Mouse (Mus musculus): Measurements from ENCODE around the gene Mx1.

Gene Mx1

DNA sequence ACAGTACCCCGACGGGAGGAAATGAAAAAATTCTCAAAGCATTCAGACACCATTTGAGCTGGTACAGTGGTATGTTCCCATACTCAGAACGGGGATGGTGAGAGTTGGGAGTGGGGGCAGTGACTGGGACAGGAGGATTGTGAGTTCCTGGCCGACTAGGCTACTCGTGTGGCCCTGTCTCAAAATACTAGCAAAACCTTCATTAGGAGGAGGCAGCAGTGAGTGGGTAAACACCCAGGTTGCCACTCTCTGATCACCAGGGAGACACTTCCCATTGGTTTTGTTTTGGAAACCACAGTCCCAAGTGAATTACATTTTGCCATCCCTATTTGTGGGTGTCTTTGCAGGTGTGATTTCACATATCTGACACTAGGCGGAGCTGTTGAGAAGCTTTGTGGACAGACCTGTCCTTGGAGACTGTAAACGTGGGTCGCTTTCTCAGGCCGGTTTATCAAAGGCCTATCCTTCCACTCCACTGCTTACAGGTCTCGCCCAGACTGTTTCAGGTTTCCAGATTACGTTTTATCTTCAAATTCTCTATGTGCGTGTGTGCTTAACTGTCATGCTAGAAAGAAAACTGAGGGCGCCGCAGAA is 18.9 kb downstream of the Mx1 start:
- DNase-seq (ENCODE audit: low spot score) = peak; percentile 2

DNA sequence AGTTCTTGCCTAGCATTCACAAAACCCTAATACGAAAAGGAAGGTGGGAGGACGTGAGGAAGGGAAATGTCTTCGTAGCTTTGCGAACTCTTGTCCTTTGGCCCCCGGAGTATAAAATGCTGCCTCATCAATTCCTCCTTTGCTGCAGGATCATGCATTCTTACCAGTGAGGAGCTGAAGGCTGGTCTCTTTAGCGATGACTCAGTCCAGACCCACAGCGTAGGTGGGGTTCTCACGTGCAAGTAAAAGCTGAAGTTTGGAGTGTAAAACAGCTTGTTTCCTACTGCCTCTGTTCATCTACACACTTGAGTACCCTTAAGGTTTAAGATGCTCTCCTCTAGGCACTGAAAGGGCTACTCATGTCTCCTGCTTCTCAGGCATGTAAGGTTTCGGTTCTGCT is 20.7 kb downstream of the Mx1 start:
- no peak for DNase-seq (ENCODE audit: low spot score)

- no peak for DNase-seq (ENCODE audit: low spot score)
These were observed 24.5 kb downstream of the Mx1 start for GRCm38 (mm10) chr16:97438191-97438590.

DNA sequence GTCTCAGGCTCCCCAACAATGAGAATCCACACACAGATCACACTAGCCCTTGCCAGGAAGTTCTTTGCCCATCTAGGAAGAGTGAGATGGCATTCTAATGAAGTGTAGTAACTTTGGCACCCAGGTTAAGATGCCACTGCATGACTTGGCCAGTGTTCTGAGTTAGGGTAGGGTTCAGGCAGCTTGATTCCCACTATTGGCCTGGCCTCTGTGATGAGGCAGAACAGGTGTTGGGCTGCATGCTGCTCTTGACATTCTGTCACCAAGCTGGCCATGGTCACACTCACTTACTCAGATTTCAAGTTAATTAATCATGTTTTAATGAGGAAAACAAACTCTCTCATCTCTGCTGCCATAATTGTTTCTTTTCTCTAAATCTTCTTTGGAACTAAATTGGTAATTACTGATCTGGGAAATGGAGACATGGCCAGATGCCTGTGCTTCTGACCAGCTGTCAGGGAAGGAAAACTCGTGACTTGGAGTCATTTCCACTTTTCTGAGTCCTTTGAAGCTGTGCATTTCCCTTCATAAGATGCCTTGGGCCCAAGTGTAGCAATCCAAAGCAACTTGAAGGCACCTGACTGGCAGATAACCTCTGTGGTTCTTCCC is 25.2 kb downstream of the Mx1 start:
- DNase-seq (ENCODE audit: low spot score) = no peak

GRCm38 (mm10) chr16:97434206-97434605 is 28.5 kb downstream of the Mx1 start:
- no peak for DNase-seq (ENCODE audit: low spot score)

DNA sequence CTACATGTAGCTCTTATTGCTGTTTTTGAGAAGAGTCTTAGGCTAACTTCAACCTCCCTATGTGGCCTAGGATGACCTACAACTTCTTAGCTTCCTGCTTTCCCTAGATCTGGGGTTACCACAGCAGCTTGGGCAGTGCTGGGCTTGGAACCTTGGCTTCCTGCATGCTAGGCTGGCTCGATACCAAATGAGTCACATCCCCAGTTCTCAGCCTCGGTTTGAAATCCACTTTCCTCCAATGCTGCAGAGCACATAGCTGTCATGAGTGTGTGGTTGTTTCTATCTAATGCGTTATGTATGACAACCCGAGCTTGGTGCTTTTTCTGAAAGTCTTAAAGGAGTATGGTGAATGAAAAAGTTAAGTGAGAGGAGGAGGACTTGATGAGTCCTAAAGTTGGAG is 31.4 kb downstream of the Mx1 start:
- DNase-seq (ENCODE audit: low spot score) = no peak

- DNase-seq (ENCODE audit: low spot score) = no peak
These were observed 32.6 kb downstream of the Mx1 start for GRCm38 (mm10) chr16:97430091-97430490.

DNA sequence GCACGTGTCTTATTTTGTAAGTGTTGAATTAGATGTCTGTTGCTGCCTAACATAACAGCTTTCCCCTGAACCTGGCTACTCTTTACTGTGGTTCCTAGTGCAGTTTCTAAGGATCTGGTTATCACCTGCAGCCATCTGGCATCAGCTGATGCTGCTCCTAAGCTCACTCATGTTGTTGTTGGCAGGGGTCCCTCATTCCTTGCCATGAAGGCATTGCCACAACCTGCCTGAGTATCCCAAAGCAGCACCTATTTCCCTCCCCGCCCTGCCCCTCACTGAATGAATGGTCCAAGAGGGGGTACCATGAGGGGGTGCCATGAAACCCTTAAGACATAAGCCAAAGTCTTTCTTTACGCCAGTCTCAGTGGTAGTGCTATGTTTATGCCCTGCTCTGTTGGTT is 34.7 kb downstream of the Mx1 start:
- DNase-seq (ENCODE audit: low spot score) = no peak

DNA sequence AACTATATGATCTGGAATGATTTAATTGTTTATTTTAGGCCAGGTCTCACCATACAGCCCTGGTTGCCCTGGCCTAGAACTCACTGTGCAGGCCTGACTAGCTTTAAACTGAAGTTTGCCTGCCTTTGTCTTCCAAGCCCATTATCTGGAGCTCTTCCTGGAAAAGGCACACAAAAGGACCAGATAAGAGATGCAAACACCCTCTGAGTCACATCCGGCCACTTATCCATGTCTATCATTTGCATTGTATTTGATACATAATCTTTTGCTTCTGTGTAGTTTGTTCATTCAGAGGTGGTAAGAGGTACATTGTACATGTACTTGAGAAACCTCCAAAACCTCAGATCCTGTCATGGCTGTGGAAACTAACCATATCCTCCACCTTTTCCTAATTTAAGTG is 39.1 kb downstream of the Mx1 start:
- no peak for DNase-seq (ENCODE audit: low spot score)

- no peak for DNase-seq (ENCODE audit: low spot score)
These were observed 41.0 kb downstream of the Mx1 start for GRCm38 (mm10) chr16:97421671-97422070.

DNA sequence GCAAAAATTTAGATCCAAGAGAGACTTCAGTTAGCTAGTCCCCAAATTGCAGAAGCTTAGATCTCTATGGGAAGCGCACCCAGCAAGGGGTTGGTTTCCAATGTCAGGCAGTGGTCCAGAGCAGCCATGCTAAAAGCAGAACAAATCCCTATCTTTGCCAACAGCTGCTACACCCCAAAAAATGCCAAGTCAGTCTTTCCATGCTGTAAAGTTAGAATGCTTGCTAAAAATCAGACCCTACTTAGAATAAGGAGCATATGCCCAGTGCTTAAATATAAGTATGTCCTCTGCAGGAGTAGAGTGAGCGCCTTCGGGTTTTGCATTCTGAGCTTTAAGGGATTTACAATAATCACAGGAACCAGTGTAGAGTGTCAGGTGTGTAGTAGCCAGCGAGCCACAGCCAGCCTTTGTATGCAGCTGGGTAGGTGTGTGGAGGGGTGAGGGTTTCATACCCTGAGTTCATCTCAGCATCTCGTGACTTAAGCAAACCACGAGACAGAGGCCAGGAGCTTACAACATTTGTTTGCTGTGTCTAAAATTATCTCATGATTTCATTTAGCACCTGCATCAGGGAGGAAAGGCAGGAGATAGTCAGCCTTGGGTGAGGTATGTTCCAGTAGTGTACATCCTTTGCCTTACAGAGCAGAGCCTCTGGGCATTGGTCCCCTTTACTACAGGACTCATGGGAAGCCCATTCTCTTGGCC is 43.8 kb downstream of the Mx1 start:
- no peak for DNase-seq (ENCODE audit: low spot score)

DNA sequence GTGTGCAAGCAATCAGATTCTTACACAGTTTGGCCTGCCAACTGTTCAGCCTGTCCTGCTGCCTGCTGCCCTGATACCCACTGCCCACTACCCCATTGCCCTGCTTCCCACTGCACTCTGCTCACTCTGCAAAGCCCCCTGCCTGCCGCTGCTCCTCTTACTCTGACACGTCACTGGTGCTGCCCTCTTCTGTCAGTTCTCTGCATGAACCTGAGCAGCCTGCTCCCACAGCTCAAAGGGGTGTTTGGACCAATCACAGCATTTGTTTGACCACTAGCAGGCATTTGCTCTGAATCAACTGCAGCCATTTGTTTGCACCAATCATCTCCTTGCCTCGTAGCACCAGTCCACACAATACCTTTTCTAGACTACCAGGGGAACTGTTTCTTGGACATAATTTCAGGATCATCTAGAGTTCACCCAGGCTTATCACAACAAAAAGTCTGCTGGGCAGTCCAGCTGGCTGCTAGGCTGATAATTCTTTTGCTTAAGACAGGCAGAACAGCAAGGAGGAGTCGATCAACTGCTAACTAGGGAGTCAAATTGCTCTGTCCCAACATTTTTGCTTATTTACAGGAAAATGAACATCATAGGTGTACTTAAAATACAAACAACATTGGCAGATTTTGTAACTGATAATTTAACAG is 44.7 kb downstream of the Mx1 start:
- no peak for DNase-seq (ENCODE audit: low spot score)

DNA sequence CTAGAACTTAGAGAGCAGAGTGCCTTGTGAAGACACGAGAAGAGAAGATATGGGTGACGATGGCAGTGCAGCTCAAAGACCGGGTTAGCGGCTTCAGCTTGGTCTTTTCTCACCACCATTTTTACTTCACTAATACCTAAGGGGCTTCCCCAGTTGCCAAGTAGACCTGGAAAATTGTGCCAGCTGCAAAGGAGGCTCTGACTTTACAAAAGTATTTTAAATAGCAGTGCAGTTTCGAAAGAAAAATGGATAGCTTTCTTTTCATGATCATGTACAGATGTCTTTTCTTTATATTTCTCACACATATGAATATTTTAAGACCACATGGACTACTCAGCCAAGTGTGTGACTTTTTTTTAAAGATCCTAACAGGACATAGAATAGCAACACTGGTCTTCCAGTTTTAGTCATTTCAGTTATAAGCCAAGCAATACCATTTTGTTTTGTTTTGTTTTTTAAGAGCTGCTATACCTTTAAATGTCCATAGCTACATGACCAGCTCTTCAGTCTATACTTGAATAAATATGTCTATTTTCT is 57.2 kb downstream of the Mx1 start:
- no peak for DNase-seq (ENCODE audit: low spot score)

DNA sequence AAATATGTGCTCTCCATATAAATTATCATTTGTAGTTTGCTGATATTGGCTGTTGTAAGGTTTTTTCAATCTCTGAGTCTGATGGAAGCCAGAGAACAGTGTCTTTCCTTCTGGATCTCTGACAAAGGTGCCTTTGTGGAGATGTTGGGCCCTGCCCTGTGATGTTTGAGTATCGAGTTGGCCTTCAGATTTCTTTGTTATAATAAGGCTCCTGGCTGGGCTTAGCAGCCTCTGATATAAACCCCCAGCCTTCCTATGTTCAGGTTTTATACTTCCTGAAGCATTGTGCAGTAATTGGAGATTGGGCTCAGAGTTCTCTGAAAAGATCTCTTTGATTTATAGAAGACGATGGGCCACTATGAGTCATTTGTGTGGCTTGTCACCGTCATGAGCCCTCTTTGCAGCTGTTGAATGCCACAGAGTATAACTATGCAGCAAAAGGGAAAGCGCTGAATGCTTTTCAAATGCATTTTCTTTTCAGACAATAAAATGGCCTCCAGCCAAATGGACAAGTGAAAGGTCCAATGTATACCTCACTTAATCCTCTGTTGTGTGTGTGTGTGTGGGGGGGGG is 60.4 kb downstream of the Mx1 start:
- no peak for DNase-seq (ENCODE audit: low spot score)

DNA sequence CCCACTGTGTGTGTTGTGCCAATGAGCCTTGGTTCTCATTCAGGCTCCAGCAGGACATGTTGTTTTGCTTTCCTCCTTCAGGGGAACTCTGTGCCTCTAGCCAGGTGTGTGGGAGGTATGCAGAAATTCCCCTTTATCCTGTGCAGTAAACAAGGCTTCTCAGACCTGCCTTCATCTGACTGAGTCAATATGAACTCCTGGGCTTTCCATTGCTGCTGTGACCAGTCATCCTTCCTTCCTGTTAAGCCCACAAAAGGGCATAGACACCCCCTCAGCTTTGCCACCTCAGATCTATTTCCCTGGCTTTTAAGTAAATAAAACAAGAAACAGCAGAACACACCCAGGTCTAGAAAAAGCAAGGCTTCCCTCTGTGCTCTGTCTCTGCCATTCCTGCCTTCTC is 61.0 kb downstream of the Mx1 start:
- no peak for DNase-seq (ENCODE audit: low spot score)

GRCm38 (mm10) chr16:97399991-97400390 is 62.7 kb downstream of the Mx1 start:
- DNase-seq (ENCODE audit: low spot score) = no peak

GRCm38 (mm10) chr16:97397945-97398531 is 64.7 kb downstream of the Mx1 start:
- no peak for DNase-seq (ENCODE audit: low spot score)

Data from spleen, adult 12 weeks (tissue).